14 mouse cellular contexts compared by ENCODE assay signal in genomic region chr7:100027353-100027752, GRCm38 (mm10). TPM values are rescaled to one million over a fixed set of nuclear protein-coding genes. Genes with fewer than 3 reads are reported as not detected.
"Had no signal": no experiment of that assay in that cellular context is flagged by ENCODE, and none has a peak within 500 bp of the region (broad histone marks: within the 10 kb centered on the region; RNA-seq: fewer than 3 reads in every experiment).

No protein-coding gene starts in this region.

- DNase-seq: kidney, postnatal 36 days; liver; liver, embryonic 13.5 days; liver, postnatal 0 days; right cerebral cortex, postnatal 14 days; thymus, adult 2 months; thymus, postnatal 25 days had no signal

- H3K4me2 ChIP-seq: hindbrain, embryonic 14.5 days; limb, embryonic 12.5 days; liver, embryonic 13.5 days; midbrain, embryonic 12.5 days had no signal

- H3K9me3 ChIP-seq: limb, embryonic 12.5 days; liver, embryonic 13.5 days; midbrain, embryonic 12.5 days had no signal

- H3K4me1 ChIP-seq: limb, embryonic 12.5 days; liver, embryonic 13.5 days; midbrain, embryonic 12.5 days had no signal

- H3K9ac ChIP-seq: hindbrain, embryonic 14.5 days; limb, embryonic 12.5 days; liver, embryonic 13.5 days; liver, postnatal 0 days; midbrain, embryonic 12.5 days had no signal

- H3K4me3 ChIP-seq: layer of hippocampus, adult 2 months; limb, embryonic 12.5 days; liver, embryonic 13.5 days; megakaryocyte, embryonic 14.5 days; midbrain, embryonic 12.5 days had no signal

- H3K36me3 ChIP-seq: limb, embryonic 12.5 days; liver, embryonic 13.5 days; midbrain, embryonic 12.5 days had no signal

- H3K27ac ChIP-seq: hindbrain, embryonic 14.5 days; layer of hippocampus, adult 2 months; limb, embryonic 12.5 days; liver, embryonic 13.5 days; macrophage; midbrain, embryonic 12.5 days had no signal

- H3K27me3 ChIP-seq: limb, embryonic 12.5 days; liver, embryonic 13.5 days; midbrain, embryonic 12.5 days had no signal

- ATAC-seq: intestine, embryonic 16.5 days; liver, postnatal 0 days had no signal

RNA-seq across cellular contexts. Expression of gene Chrdl2, which starts 21.4 kb away (rescaled TPM):
- polyA plus RNA-seq: liver, embryonic 13.5 days; liver, postnatal 0 days; macrophage; midbrain, embryonic 12.5 days had no signal
